Mouse (Mus musculus) heart, postnatal 4 days (tissue): ENCODE data around the gene Ltbp1. TPM values are rescaled to one million over a fixed set of nuclear protein-coding genes. Genes with fewer than 3 reads are reported as not detected.

Experiments
- DNase-seq: peaks from one replicate; pipeline ENCODE4 v3.0.0; 2021
- total RNA-seq, 2 experiments: library from RNA; stranded (reverse); gene quantifications; 2 replicates each; pipeline ENCODE4 v1.2.3; 2021

Ltbp1 gene
- total RNA-seq, 2 experiments from 2014 or later: 63.8 to 67.0 TPM

GRCm38 (mm10) chr17:75370120-75370519 is 364.8 kb downstream of the Ltbp1 start:
- peak; percentile 38 for DNase-seq

GRCm38 (mm10) chr17:75371650-75372049 is 366.3 kb downstream of the Ltbp1 start:
- no peak for DNase-seq

- peak; percentile 73 for DNase-seq
These were observed 367.0 kb downstream of the Ltbp1 start for GRCm38 (mm10) chr17:75372371-75372770.

GRCm38 (mm10) chr17:75374287-75375024 is 369.1 kb downstream of the Ltbp1 start:
- DNase-seq: no peak

- DNase-seq: no peak
These were observed 373.0 kb downstream of the Ltbp1 start for GRCm38 (mm10) chr17:75378256-75378871.

- no peak for DNase-seq
These were observed 374.8 kb downstream of the Ltbp1 start for GRCm38 (mm10) chr17:75380167-75380566.

- DNase-seq: no peak
These were observed 383.0 kb downstream of the Ltbp1 start for GRCm38 (mm10) chr17:75388402-75388801.

- DNase-seq: no peak
These were observed 384.8 kb downstream of the Ltbp1 start for GRCm38 (mm10) chr17:75390142-75390541.

- DNase-seq: no peak
These were observed 386.2 kb downstream of the Ltbp1 start for GRCm38 (mm10) chr17:75391429-75392192.

- DNase-seq: peak; percentile 21
These were observed 401.0 kb downstream of the Ltbp1 start for GRCm38 (mm10) chr17:75406405-75406804.

GRCm38 (mm10) chr17:75416861-75417260 is 411.5 kb downstream of the Ltbp1 start:
- no peak for DNase-seq

GRCm38 (mm10) chr17:75434152-75434551 is 428.8 kb downstream of the Ltbp1 start:
- DNase-seq: no peak

- no peak for DNase-seq
These were observed 429.5 kb downstream of the Ltbp1 start for GRCm38 (mm10) chr17:75434871-75435270.

GRCm38 (mm10) chr17:75435599-75435998 is 430.2 kb downstream of the Ltbp1 start, which contains the start of gene Rasgrp3:
TSS of gene Rasgrp3 (plus strand) at chr17:75435896.
- peak; percentile 44 for DNase-seq

- DNase-seq: no peak
These were observed 430.7 kb downstream of the Ltbp1 start for GRCm38 (mm10) chr17:75436095-75436494.

GRCm38 (mm10) chr17:75436819-75437218 is 431.5 kb downstream of the Ltbp1 start:
- DNase-seq: no peak

- DNase-seq: no peak
These were observed 431.9 kb downstream of the Ltbp1 start for GRCm38 (mm10) chr17:75437239-75437750.

GRCm38 (mm10) chr17:75438162-75438561 is 432.8 kb downstream of the Ltbp1 start:
- DNase-seq: no peak

- no peak for DNase-seq
These were observed 433.7 kb downstream of the Ltbp1 start for GRCm38 (mm10) chr17:75439062-75439461.

- no peak for DNase-seq
These were observed 435.3 kb downstream of the Ltbp1 start for GRCm38 (mm10) chr17:75440619-75441018.

GRCm38 (mm10) chr17:75441260-75441830 is 436.0 kb downstream of the Ltbp1 start:
- DNase-seq: no peak
